Mouse (Mus musculus): ENCODE measurements around the gene Lin7a.

- TF ChIP-seq CTCF (IDR thresholded peaks at IDR 0.05; ENCODE audit: low read depth) (no peak), EP300 (IDR thresholded peaks at IDR 0.05; ENCODE audit: low read depth) (no peak)
Measured at GRCm38 (mm10) chr10:107300587-107301248, 29.2 kb downstream of the Lin7a start.

Data from liver, postnatal 0 days (tissue).